Mouse (Mus musculus) heart, embryonic 13.5 days (tissue): ENCODE data around the gene Ghdc. TPM values are rescaled to one million over a fixed set of nuclear protein-coding genes. Genes with fewer than 3 reads are reported as not detected.

Experiments
- ATAC-seq: fragments of 200-750 bp; cut with Nextera tagmentation; 2 replicates; pipeline ENCODE4 v1.8.0; 2017; ENCODE audit warnings: moderate TSS enrichment; ENCODE audit not compliant: insufficient number of reproducible peaks, low FRiP score, low TSS enrichment; ENCODE audit errors: extremely low read depth
- H3K27ac ChIP-seq: fragments of 300-500 bp; sonication (generic); replicated peaks from 2 replicates; pipeline ENCODE4 v1.5.1; 2015; ENCODE audit warnings: moderate library complexity, mild to moderate bottlenecking, inconsistent platforms
- H3K27me3 ChIP-seq: fragments of 300-500 bp; sonication (generic); replicated peaks from 2 replicates; pipeline ENCODE4 v1.6.1; 2015; ENCODE audit warnings: mild to moderate bottlenecking, inconsistent platforms
- H3K36me3 ChIP-seq: fragments of 300-500 bp; sonication (generic); 2 replicates; pipeline ENCODE4 v1.6.1; 2015; ENCODE audit warnings: mild to moderate bottlenecking, inconsistent platforms
- H3K4me1 ChIP-seq: fragments of 300-500 bp; sonication (generic); 2 replicates; pipeline ENCODE4 v1.6.1; 2015; ENCODE audit warnings: inconsistent platforms
- H3K4me2 ChIP-seq: fragments of 300-500 bp; sonication (generic); 2 replicates; pipeline ENCODE4 v1.6.1; 2015; ENCODE audit warnings: inconsistent platforms, mild to moderate bottlenecking, moderate library complexity
- H3K4me3 ChIP-seq: fragments of 300-500 bp; sonication (generic); 2 replicates; pipeline ENCODE4 v1.5.1; 2015; ENCODE audit warnings: moderate library complexity, mild to moderate bottlenecking, inconsistent platforms
- H3K9ac ChIP-seq: fragments of 300-500 bp; sonication (generic); 2 replicates; pipeline ENCODE4 v1.6.1; 2015; ENCODE audit warnings: inconsistent platforms, mild to moderate bottlenecking, moderate library complexity
- H3K9me3 ChIP-seq: fragments of 300-500 bp; sonication (generic); 2 replicates; pipeline ENCODE4 v1.6.1; 2016; ENCODE audit warnings: inconsistent platforms
- WGBS: fragments of 180-500 bp; shearing (Covaris S2); methylation state at CpG from one replicate; pipeline ENCODE4 v1.1.7; 2015; ENCODE audit warnings: mixed read lengths; 5-methylcytosine and 5-hydroxymethylcytosine counted together
- polyA plus RNA-seq: library from polyadenylated mRNA; unstranded; fragments of >200 nt; fragmentation: Nextera tagmentation; extraction: Ambion mirVana; gene quantifications from 2 replicates; pipeline ENCODE4 v1.2.1, GENCODE M21; 2015

Ghdc gene
- polyA plus RNA-seq, 1 experiment from 2014 or later, result 6.0 TPM

GRCm38 (mm10) chr11:100759611-100760233 is 11.0 kb downstream of the Ghdc start, which contains the start of gene Kcnh4:
TSS of gene Kcnh4 (minus strand) at chr11:100759942.
- WGBS, result 2% methylated on average over 45 of the region's 51 CpGs
- Histone ChIP-seq H3K27ac (no peak within 1 kb of the TSS), H3K4me1 (peaks cover 15% of the 10 kb centered on the region), H3K9ac (no peak within 1 kb of the TSS; the same call in 1 of the 2 replicates), H3K4me3 (peak within 1 kb of the TSS; percentile 39), H3K4me2 (peak within 1 kb of the TSS; percentile 62), H3K9me3 (no peaks in the 10 kb centered on the region), H3K36me3 (no peaks in the 10 kb centered on the region), H3K27me3 (peaks cover 90% of the 10 kb centered on the region)
- ATAC-seq, result peak; percentile 66; the same call in 1 of the 2 replicates

GRCm38 (mm10) chr11:100758707-100759610 is 11.8 kb downstream of the Ghdc start:
- Histone ChIP-seq H3K4me1 (peaks cover 15% of the 10 kb centered on the region), H3K27ac (no peak overlapping the region), H3K27me3 (peaks cover 92% of the 10 kb centered on the region), H3K36me3 (no peaks in the 10 kb centered on the region), H3K9me3 (no peaks in the 10 kb centered on the region), H3K4me3 (peak overlapping the region; percentile 39), H3K9ac (no peak overlapping the region), H3K4me2 (peak overlapping the region; percentile 62)
- WGBS, result 4% methylated on average over 34 of the region's 35 CpGs
- no peak for ATAC-seq

GRCm38 (mm10) chr11:100757566-100757965 is 13.2 kb downstream of the Ghdc start:
- H3K27ac ChIP-seq, result no peak overlapping the region
- no peak overlapping the region for H3K9ac ChIP-seq
- peaks cover 97% of the 10 kb centered on the region for H3K27me3 ChIP-seq
- 81% methylated on average over 12 of the region's 12 CpGs for WGBS
- no peak for ATAC-seq
- H3K4me1 ChIP-seq, result peaks cover 15% of the 10 kb centered on the region
- no peak overlapping the region for H3K4me3 ChIP-seq
- no peaks in the 10 kb centered on the region for H3K36me3 ChIP-seq
- H3K9me3 ChIP-seq, result no peaks in the 10 kb centered on the region
- H3K4me2 ChIP-seq, result no peak overlapping the region

- H3K4me2 ChIP-seq, result no peak overlapping the region
- H3K27me3 ChIP-seq, result peaks cover 99% of the 10 kb centered on the region
- no peak overlapping the region for H3K4me3 ChIP-seq
Observed at GRCm38 (mm10) chr11:100756476-100756875, 14.3 kb downstream of the Ghdc start.

GRCm38 (mm10) chr11:100754693-100755057 is 16.1 kb downstream of the Ghdc start:
- peaks cover 98% of the 10 kb centered on the region for H3K27me3 ChIP-seq

More at GRCm38 (mm10) chr11:100756476-100756875, 14.3 kb downstream of the Ghdc start:
- no peak overlapping the region for H3K27ac ChIP-seq
- no peaks in the 10 kb centered on the region for H3K9me3 ChIP-seq
- no peaks in the 10 kb centered on the region for H3K36me3 ChIP-seq
- 51% methylated on average over 6 of the region's 6 CpGs for WGBS
- ATAC-seq, result no peak
- H3K9ac ChIP-seq, result no peak overlapping the region
- H3K4me1 ChIP-seq, result peaks cover 9% of the 10 kb centered on the region

GRCm38 (mm10) chr11:100754021-100754692 is 16.6 kb downstream of the Ghdc start:
- H3K9ac ChIP-seq, result no peak overlapping the region
- no peak overlapping the region for H3K4me2 ChIP-seq
- H3K4me1 ChIP-seq, result peaks cover under 1% of the 10 kb centered on the region
- H3K36me3 ChIP-seq, result no peaks in the 10 kb centered on the region
- WGBS, result 79% methylated on average over 12 of the region's 12 CpGs
- no peak overlapping the region for H3K27ac ChIP-seq
- H3K27me3 ChIP-seq, result peaks cover 98% of the 10 kb centered on the region
- no peak overlapping the region for H3K4me3 ChIP-seq
- ATAC-seq, result no peak
- no peaks in the 10 kb centered on the region for H3K9me3 ChIP-seq

More at GRCm38 (mm10) chr11:100754693-100755057, 16.1 kb downstream of the Ghdc start:
- Histone ChIP-seq H3K36me3 (no peaks in the 10 kb centered on the region), H3K9ac (no peak overlapping the region), H3K4me1 (peaks cover 6% of the 10 kb centered on the region), H3K4me3 (no peak overlapping the region), H3K27ac (no peak overlapping the region), H3K9me3 (no peaks in the 10 kb centered on the region), H3K4me2 (no peak overlapping the region)
- no peak for ATAC-seq
- WGBS, result 86% methylated on average over 3 of the region's 3 CpGs

- Histone ChIP-seq H3K4me1 (no peaks in the 10 kb centered on the region), H3K9me3 (no peaks in the 10 kb centered on the region), H3K4me2 (no peak overlapping the region), H3K27ac (no peak overlapping the region), H3K9ac (no peak overlapping the region), H3K27me3 (peaks cover 98% of the 10 kb centered on the region), H3K4me3 (no peak overlapping the region), H3K36me3 (no peaks in the 10 kb centered on the region)
- no peak for ATAC-seq
- 30% methylated on average over 10 of the region's 10 CpGs for WGBS
Observed at GRCm38 (mm10) chr11:100752294-100752693, 18.5 kb downstream of the Ghdc start.

GRCm38 (mm10) chr11:100750127-100750526 is 20.6 kb downstream of the Ghdc start:
- Histone ChIP-seq H3K4me3 (no peak overlapping the region), H3K9me3 (no peaks in the 10 kb centered on the region), H3K36me3 (no peaks in the 10 kb centered on the region), H3K4me2 (no peak overlapping the region), H3K27me3 (peaks cover 98% of the 10 kb centered on the region), H3K27ac (no peak overlapping the region), H3K4me1 (no peaks in the 10 kb centered on the region), H3K9ac (no peak overlapping the region)
- 82% methylated on average over 16 of the region's 16 CpGs for WGBS
- no peak for ATAC-seq

- WGBS, result 34% methylated on average over 25 of the region's 25 CpGs
- H3K9me3 ChIP-seq, result no peaks in the 10 kb centered on the region
- no peak overlapping the region for H3K27ac ChIP-seq
- no peaks in the 10 kb centered on the region for H3K4me1 ChIP-seq
- H3K36me3 ChIP-seq, result no peaks in the 10 kb centered on the region
- no peak overlapping the region for H3K9ac ChIP-seq
- H3K27me3 ChIP-seq, result peaks cover 97% of the 10 kb centered on the region
- H3K4me3 ChIP-seq, result no peak overlapping the region
- no peak for ATAC-seq
- no peak overlapping the region for H3K4me2 ChIP-seq
Observed at GRCm38 (mm10) chr11:100749469-100749868, 21.3 kb downstream of the Ghdc start.

GRCm38 (mm10) chr11:100748620-100749019 is 22.1 kb downstream of the Ghdc start:
- Histone ChIP-seq H3K36me3 (no peaks in the 10 kb centered on the region), H3K4me3 (no peak overlapping the region), H3K9ac (no peak overlapping the region), H3K4me2 (no peak overlapping the region), H3K27ac (no peak overlapping the region), H3K9me3 (no peaks in the 10 kb centered on the region), H3K27me3 (peaks cover 89% of the 10 kb centered on the region), H3K4me1 (no peaks in the 10 kb centered on the region)
- 59% methylated on average over 4 of the region's 4 CpGs for WGBS
- ATAC-seq, result no peak

- Histone ChIP-seq H3K4me1 (no peaks in the 10 kb centered on the region), H3K27me3 (peaks cover 80% of the 10 kb centered on the region), H3K9me3 (no peaks in the 10 kb centered on the region), H3K36me3 (no peaks in the 10 kb centered on the region), H3K4me2 (no peak overlapping the region), H3K4me3 (no peak overlapping the region), H3K9ac (no peak overlapping the region), H3K27ac (no peak overlapping the region)
- ATAC-seq, result no peak
- 64% methylated on average over 5 of the region's 5 CpGs for WGBS
Observed at GRCm38 (mm10) chr11:100747114-100747513, 23.6 kb downstream of the Ghdc start.
